Mouse (Mus musculus) intestine, postnatal 0 days (tissue): Measurements from ENCODE around the gene Oaz2. TPM values are rescaled to one million over a fixed set of nuclear protein-coding genes. Genes with fewer than 3 reads are reported as not detected.
A peak's percentile ranks its signal among the peaks of the same experiment; 100 is the strongest.

ENCODE experiments used
- ATAC-seq: fragments of 200-750 bp; cut with Nextera tagmentation; 2 replicates; pipeline ENCODE4 v1.8.0; 2017; ENCODE audit warnings: mild to moderate bottlenecking, moderate TSS enrichment, moderate library complexity
- H3K27ac ChIP-seq: fragments of 300-500 bp; sonication (generic); 2 replicates; pipeline ENCODE4 v1.5.1; 2014; ENCODE audit warnings: mild to moderate bottlenecking, low read depth, low read length, moderate library complexity
- H3K27me3 ChIP-seq: fragments of 300-500 bp; sonication (generic); replicated peaks from 2 replicates; pipeline ENCODE4 v1.6.1; 2014; ENCODE audit warnings: low read length, mixed read lengths; ENCODE audit not compliant: control insufficient read depth, insufficient read depth
- H3K36me3 ChIP-seq: fragments of 300-500 bp; sonication (generic); 2 replicates; pipeline ENCODE4 v1.6.1; 2014; ENCODE audit warnings: mild to moderate bottlenecking, moderate library complexity; ENCODE audit not compliant: control insufficient read depth, insufficient read depth
- H3K4me1 ChIP-seq: fragments of 300-500 bp; sonication (generic); replicated peaks from 2 replicates; pipeline ENCODE4 v1.6.1; 2014; ENCODE audit warnings: antibody characterized with exemption, low read length, mixed read lengths; ENCODE audit not compliant: control insufficient read depth, insufficient read depth
- H3K4me2 ChIP-seq: fragments of 300-500 bp; sonication (generic); replicated peaks from 2 replicates; pipeline ENCODE4 v1.6.1; 2014; ENCODE audit warnings: low read depth, mild to moderate bottlenecking, moderate library complexity
- H3K4me3 ChIP-seq: fragments of 300-500 bp; sonication (generic); 2 replicates; pipeline ENCODE4 v1.5.1; 2014; ENCODE audit warnings: low read depth, low read length
- H3K9ac ChIP-seq: fragments of 300-500 bp; sonication (generic); 2 replicates; pipeline ENCODE4 v1.6.1; 2014; ENCODE audit warnings: mild to moderate bottlenecking, low read depth, low read length
- H3K9me3 ChIP-seq: fragments of 300-500 bp; sonication (generic); 2 replicates; pipeline ENCODE4 v1.6.1; 2016; ENCODE audit warnings: mixed run types; ENCODE audit not compliant: control insufficient read depth
- CTCF ChIP-seq: sonication (generic); IDR thresholded peaks from 2 replicates; pipeline ENCODE4 v1.5.1; 2016; ENCODE audit warnings: low read depth, mild to moderate bottlenecking, control low read depth, antibody characterized with exemption, moderate library complexity
- WGBS: fragments of 180-500 bp; shearing (Covaris S2); extraction: QIAGEN DNeasy Blood & Tissue Kit; methylation state at CpG from one replicate; pipeline ENCODE4 v1.1.7; 2014; 5-methylcytosine and 5-hydroxymethylcytosine counted together
- polyA plus RNA-seq: library from polyadenylated mRNA; unstranded; fragments of >200 nt; fragmentation: Nextera tagmentation; extraction: Ambion mirVana; gene quantifications from 2 replicates; pipeline ENCODE4 v1.2.1, GENCODE M21; 2015

Gene Oaz2
- polyA plus RNA-seq, 1 experiment from 2014 or later, result 141 TPM

- WGBS, result 64% methylated on average over 11 of the region's 11 CpGs
- no peak overlapping the region for H3K4me2 ChIP-seq
- no peaks in the 10 kb centered on the region for H3K9me3 ChIP-seq
- no peak for TF ChIP-seq CTCF
- ATAC-seq, result no peak
- no peak overlapping the region for H3K27ac ChIP-seq
- 0 out of 2 replicates have a peak, but pooled peaks cover 11% of the 10 kb centered on the region for H3K4me1 ChIP-seq
- no peak overlapping the region for H3K4me3 ChIP-seq
- H3K9ac ChIP-seq, result no peak overlapping the region
- no peaks in the 10 kb centered on the region for H3K27me3 ChIP-seq
- no peaks in the 10 kb centered on the region for H3K36me3 ChIP-seq
Measured at GRCm38 (mm10) chr9:65672996-65673395, 5.2 kb downstream of the Oaz2 start.

- H3K27me3 ChIP-seq, result no peaks in the 10 kb centered on the region
- peak overlapping the region; percentile 67 for H3K4me3 ChIP-seq
- peak overlapping the region; percentile 60 for H3K9ac ChIP-seq
- no peaks in the 10 kb centered on the region for H3K36me3 ChIP-seq
- H3K9me3 ChIP-seq, result no peaks in the 10 kb centered on the region
- H3K27ac ChIP-seq, result peak overlapping the region; percentile 11; the same call in 1 of the 2 replicates
- TF ChIP-seq CTCF, result no peak
- ATAC-seq, result peak; percentile 24
- peak overlapping the region; percentile 70 for H3K4me2 ChIP-seq
- H3K4me1 ChIP-seq, result 0 out of 2 replicates have a peak, but pooled peaks cover 11% of the 10 kb centered on the region
- 42% methylated on average over 8 of the region's 8 CpGs for WGBS
Measured at GRCm38 (mm10) chr9:65675461-65676357, 7.9 kb downstream of the Oaz2 start.

- H3K36me3 ChIP-seq, result no peaks in the 10 kb centered on the region
- peak overlapping the region; percentile 60 for H3K9ac ChIP-seq
- H3K4me1 ChIP-seq, result 0 out of 2 replicates have a peak, but pooled peaks cover 8% of the 10 kb centered on the region
- H3K4me3 ChIP-seq, result peak overlapping the region; percentile 67
- H3K27me3 ChIP-seq, result no peaks in the 10 kb centered on the region
- H3K4me2 ChIP-seq, result peak overlapping the region; percentile 70
- H3K9me3 ChIP-seq, result no peaks in the 10 kb centered on the region
- peak; percentile 96 for ATAC-seq
- H3K27ac ChIP-seq, result peak overlapping the region; percentile 11
- 0% methylated on average over 29 of the region's 51 CpGs for WGBS
- 0 out of 2 replicates have a peak, but pooled peaks have one; percentile 13 for TF ChIP-seq CTCF
Measured at GRCm38 (mm10) chr9:65676358-65677118, 8.7 kb downstream of the Oaz2 start.

- H3K4me2 ChIP-seq, result peak overlapping the region; percentile 70
- 0 out of 2 replicates have a peak, but pooled peaks cover 6% of the 10 kb centered on the region for H3K4me1 ChIP-seq
- no peaks in the 10 kb centered on the region for H3K36me3 ChIP-seq
- ATAC-seq, result no peak
- TF ChIP-seq CTCF, result no peak
- no peaks in the 10 kb centered on the region for H3K9me3 ChIP-seq
- no peak overlapping the region for H3K27ac ChIP-seq
- 21% methylated on average over 3 of the region's 3 CpGs for WGBS
- peak overlapping the region; percentile 67 for H3K4me3 ChIP-seq
- H3K27me3 ChIP-seq, result no peaks in the 10 kb centered on the region
- peak overlapping the region; percentile 60 for H3K9ac ChIP-seq
Measured at GRCm38 (mm10) chr9:65677119-65677462, 9.3 kb downstream of the Oaz2 start.

- no peak for ATAC-seq
- H3K9me3 ChIP-seq, result no peaks in the 10 kb centered on the region
- H3K4me3 ChIP-seq, result peak overlapping the region; percentile 4; the same call in 1 of the 2 replicates
- no peak for TF ChIP-seq CTCF
- 0 out of 2 replicates have a peak, but pooled peaks cover 6% of the 10 kb centered on the region for H3K4me1 ChIP-seq
- no peaks in the 10 kb centered on the region for H3K36me3 ChIP-seq
- H3K4me2 ChIP-seq, result peak overlapping the region; percentile 70
- peak overlapping the region; percentile 47; the same call in 1 of the 2 replicates for H3K27ac ChIP-seq
- 0 out of 2 replicates have a peak overlapping the region, but pooled peaks have one; percentile 8 for H3K9ac ChIP-seq
- no peaks in the 10 kb centered on the region for H3K27me3 ChIP-seq
- 21% methylated on average over 5 of the region's 5 CpGs for WGBS
Measured at GRCm38 (mm10) chr9:65679181-65679761, 11.5 kb downstream of the Oaz2 start.
